ENCODE assay signal across 8 mouse cellular contexts in the genomic region with DNA sequence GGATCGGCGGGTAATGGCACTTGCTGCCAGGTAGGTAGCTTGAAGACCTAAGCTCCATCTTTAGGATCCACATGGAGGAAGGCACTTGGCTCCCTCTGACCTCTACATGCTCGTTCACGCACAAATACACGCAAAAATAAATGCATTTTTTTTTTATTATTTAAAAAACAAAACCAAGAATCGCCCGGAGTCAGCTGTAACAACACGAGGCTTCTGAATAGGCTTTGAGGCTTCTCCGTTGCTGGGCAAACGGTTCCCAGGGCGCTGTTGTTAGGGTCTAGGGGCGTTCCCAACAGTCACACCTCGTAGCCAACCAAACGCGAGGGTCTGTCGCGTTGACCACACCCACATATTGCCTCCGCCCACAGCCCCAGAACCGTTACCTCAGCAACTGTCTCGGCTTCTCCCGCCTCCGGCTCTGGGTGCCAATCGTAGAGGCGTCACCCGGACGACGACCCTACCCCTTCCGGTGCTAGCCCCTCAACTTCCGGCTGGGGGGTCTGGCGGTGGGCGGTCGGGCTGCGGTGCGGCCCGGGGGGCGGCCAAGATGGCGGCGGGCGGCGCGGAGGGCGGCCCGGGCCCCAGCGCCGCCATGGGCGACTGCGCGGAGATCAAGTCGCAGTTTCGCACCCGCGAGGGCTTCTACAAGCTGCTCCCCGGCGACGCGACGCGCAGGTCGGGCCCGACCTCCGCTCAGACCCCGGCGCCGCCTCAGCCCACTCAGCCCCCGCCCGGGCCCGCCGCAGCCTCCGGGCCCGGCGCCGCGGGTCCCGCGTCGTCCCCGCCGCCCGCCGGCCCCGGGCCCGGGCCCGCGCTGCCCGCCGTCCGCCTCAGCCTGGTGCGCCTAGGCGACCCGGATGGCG. TPM values are rescaled to one million over a fixed set of nuclear protein-coding genes. Genes with fewer than 3 reads are reported as not detected.
DNase-seq lines count a peak whose midpoint lies in the region; ATAC-seq and TF ChIP-seq lines count a peak whose summit lies in the region.

Gene Dmwd, plus strand, starts transcription at position 505 of the 863 bp plus-strand sequence.

- 1% methylated on average over 86 of the region's 91 CpGs for WGBS in heart, embryonic 10.5 days
- WGBS in kidney, embryonic 14.5 days: under 1% methylated on average over 81 of the region's 91 CpGs
- under 1% methylated on average over 58 of the region's 91 CpGs for WGBS in limb, embryonic 14.5 days
- WGBS in midbrain, embryonic 16.5 days: under 1% methylated on average over 50 of the region's 91 CpGs

- H3K4me2 ChIP-seq in kidney, embryonic 14.5 days (replicated peaks; ENCODE audit: low read depth, low read length): peak within 1 kb of the TSS; percentile 87
- H3K4me2 ChIP-seq in limb, embryonic 14.5 days (replicated peaks; ENCODE audit: low read depth, low read length, severe bottlenecking): peak within 1 kb of the TSS; percentile 87
- peak within 1 kb of the TSS; percentile 95 for H3K4me2 ChIP-seq in midbrain, embryonic 16.5 days (ENCODE audit: low read length)

- H3K4me1 ChIP-seq in heart, embryonic 10.5 days: peaks cover 33% of the 10 kb centered on the region
- peaks cover 18% of the 10 kb centered on the region for H3K4me1 ChIP-seq in kidney, embryonic 14.5 days (ENCODE audit: control insufficient read depth, insufficient read depth, low read length)
- H3K4me1 ChIP-seq in limb, embryonic 14.5 days (ENCODE audit: control insufficient read depth, insufficient read depth, low read length): peaks cover 13% of the 10 kb centered on the region
- H3K4me1 ChIP-seq in midbrain, embryonic 16.5 days (ENCODE audit: control insufficient read depth, insufficient read depth, low read length): peaks cover 22% of the 10 kb centered on the region

- no peaks in the 10 kb centered on the region for H3K9me3 ChIP-seq in heart, embryonic 10.5 days
- H3K9me3 ChIP-seq in kidney, embryonic 14.5 days (ENCODE audit: control insufficient read depth, low read length): no peaks in the 10 kb centered on the region
- H3K9me3 ChIP-seq in limb, embryonic 14.5 days (ENCODE audit: control insufficient read depth, low read length): no peaks in the 10 kb centered on the region
- H3K9me3 ChIP-seq in midbrain, embryonic 16.5 days (replicated peaks; ENCODE audit: control insufficient read depth, low read length, poor library complexity, severe bottlenecking): no peaks in the 10 kb centered on the region

- H3K9ac ChIP-seq in kidney, embryonic 14.5 days (ENCODE audit: low read depth, low read length): peak within 1 kb of the TSS; percentile 98
- peak within 1 kb of the TSS; percentile 94 for H3K9ac ChIP-seq in limb, embryonic 14.5 days (ENCODE audit: low read depth, low read length, severe bottlenecking)
- peak within 1 kb of the TSS; percentile 98 for H3K9ac ChIP-seq in midbrain, embryonic 16.5 days (ENCODE audit: low read depth, low read length)

- peaks cover 34% of the 10 kb centered on the region for H3K36me3 ChIP-seq in heart, embryonic 10.5 days
- peaks cover 30% of the 10 kb centered on the region for H3K36me3 ChIP-seq in kidney, embryonic 14.5 days (ENCODE audit: control insufficient read depth, insufficient read depth, low read length)
- peaks cover 30% of the 10 kb centered on the region for H3K36me3 ChIP-seq in limb, embryonic 14.5 days (ENCODE audit: control insufficient read depth, insufficient read depth, low read length)
- peaks cover 20% of the 10 kb centered on the region for H3K36me3 ChIP-seq in midbrain, embryonic 16.5 days (ENCODE audit: control insufficient read depth, insufficient read depth, low read length)

- peak within 1 kb of the TSS; percentile 83 for H3K4me3 ChIP-seq in heart, embryonic 10.5 days
- peak within 1 kb of the TSS; percentile 98 for H3K4me3 ChIP-seq in kidney, embryonic 14.5 days (ENCODE audit: low read length)
- peak within 1 kb of the TSS; percentile 94 for H3K4me3 ChIP-seq in limb, embryonic 14.5 days (replicated peaks; ENCODE audit: low read length)
- peak within 1 kb of the TSS; percentile 100 for H3K4me3 ChIP-seq in midbrain, embryonic 16.5 days (ENCODE audit: low read depth, low read length)

- peak; percentile 73 for DNase-seq in B cell, adult 2 months
- DNase-seq in brain, embryonic 14.5 days (ENCODE audit: low read depth): peak; percentile 99
- DNase-seq in heart, embryonic 10.5 days (ENCODE audit: low spot score): peak; percentile 100
- DNase-seq in limb, embryonic 14.5 days (ENCODE audit: low spot score): peak; percentile 99
- peak; percentile 71 to 73 for DNase-seq in spleen, postnatal 14 days (ENCODE audit: low spot score in 2 of 2)

- ATAC-seq in erythroblast, adult 5-6 weeks (replicated peaks; ENCODE audit: low FRiP score, poor library complexity, severe bottlenecking): peak; percentile 92
- peak; percentile 98 for ATAC-seq in kidney, embryonic 14.5 days (ENCODE audit: low FRiP score, low TSS enrichment)
- ATAC-seq in limb, embryonic 14.5 days (ENCODE audit: low FRiP score, low read depth): peak; percentile 99
- ATAC-seq in midbrain, embryonic 16.5 days: peak; percentile 97

- peak within 1 kb of the TSS; percentile 94 for H3K27ac ChIP-seq in heart, embryonic 10.5 days
- H3K27ac ChIP-seq in kidney, embryonic 14.5 days (ENCODE audit: low read depth, low read length): peak within 1 kb of the TSS; percentile 73; the same call in 1 of the 2 replicates
- H3K27ac ChIP-seq in limb, embryonic 14.5 days (replicated peaks; ENCODE audit: low read depth, low read length): peak within 1 kb of the TSS; percentile 82
- H3K27ac ChIP-seq in midbrain, embryonic 16.5 days (ENCODE audit: low read length): peak within 1 kb of the TSS; percentile 83

- H3K27me3 ChIP-seq in heart, embryonic 10.5 days (ENCODE audit: insufficient read depth, poor library complexity, severe bottlenecking): no peaks in the 10 kb centered on the region
- H3K27me3 ChIP-seq in kidney, embryonic 14.5 days (ENCODE audit: control insufficient read depth, insufficient read depth, low read length): no peaks in the 10 kb centered on the region
- H3K27me3 ChIP-seq in limb, embryonic 14.5 days (ENCODE audit: control insufficient read depth, insufficient read depth, low read length): no peaks in the 10 kb centered on the region
- H3K27me3 ChIP-seq in midbrain, embryonic 16.5 days (ENCODE audit: control insufficient read depth, insufficient read depth, low read depth, low read length): no peaks in the 10 kb centered on the region

- TF ChIP-seq POLR2A in brain, embryonic 14.5 days (IDR thresholded peaks at IDR 0.05; ENCODE audit: borderline replicate concordance, extremely low read depth, insufficient read depth, insufficient read length, poor library complexity, severe bottlenecking): peak; percentile 92
- peak; percentile 81; the same call in 1 of the 2 replicates for TF ChIP-seq POLR2A in limb, embryonic 14.5 days (IDR thresholded peaks at IDR 0.05; ENCODE audit: borderline replicate concordance, extremely low read depth, insufficient read depth, insufficient read length)

- no peak for TF ChIP-seq CTCF in brain, embryonic 14.5 days (IDR thresholded peaks at IDR 0.05; ENCODE audit: borderline replicate concordance, extremely low read depth, insufficient read depth, insufficient read length)

RNA-seq across cellular contexts. Expression of gene Dmwd, which starts in this region (rescaled TPM):
- 178 and 209 TPM in 2 replicates for polyA plus RNA-seq in brain, embryonic 14.5 days (2012; rRNA removed)
- total RNA-seq in erythroblast, adult 5-6 weeks (2015; ENCODE audit: low replicate concordance): 1.9 and 3.1 TPM in 2 replicates
- 1.0 and 2.6 TPM in 2 replicates for total RNA-seq in erythroblast, adult 5-6 weeks (2017; ENCODE audit: low replicate concordance)
- polyA plus RNA-seq in heart, embryonic 10.5 days (2016; fragmentation: Nextera tagmentation; extraction: Ambion mirVana): 14.8 and 18.0 TPM in 2 replicates
- 20.5 and 23.2 TPM in 2 replicates for polyA plus RNA-seq in kidney, embryonic 14.5 days (2014; fragmentation: Nextera tagmentation; extraction: Ambion mirVana)
- 126 and 167 TPM in 2 replicates for polyA plus RNA-seq in limb, embryonic 14.5 days (2012; rRNA removed)
- 21.8 and 26.5 TPM in 2 replicates for polyA plus RNA-seq in limb, embryonic 14.5 days (2014; fragmentation: Nextera tagmentation; extraction: Ambion mirVana)
- polyA plus RNA-seq in midbrain, embryonic 16.5 days (2015; fragmentation: Nextera tagmentation; extraction: Ambion mirVana): 28.4 and 28.7 TPM in 2 replicates

Comparison
In these comparisons a context has a peak if more than half of its experiments do, and no peak if none do; other contexts are left out.
1. Peak in every context shown above with its lines: DNase-seq, ATAC-seq, H3K4me3 ChIP-seq and H3K27ac ChIP-seq.